Comparison of ENCODE assay signal across 21 mouse cellular contexts in genomic region chr15:84385995-84386565, GRCm38 (mm10).
"Had no signal": no experiment of that assay in that cellular context is flagged by ENCODE, and none has a peak within 500 bp of the region (broad histone marks: within the 10 kb centered on the region; RNA-seq: fewer than 3 reads in every experiment).

No protein-coding gene starts in this region.

- H3K27ac ChIP-seq: kidney, postnatal 0 days; limb, embryonic 10.5 days; limb, embryonic 13.5 days; liver, embryonic 12.5 days; liver, embryonic 15.5 days; lung, embryonic 15.5 days; midbrain, embryonic 10.5 days; midbrain, embryonic 13.5 days; stomach, postnatal 0 days had no signal

- H3K4me3 ChIP-seq: limb, embryonic 10.5 days; limb, embryonic 13.5 days; liver, embryonic 12.5 days; liver, embryonic 15.5 days; lung, embryonic 15.5 days; megakaryocyte, embryonic 14.5 days; midbrain, embryonic 10.5 days; midbrain, embryonic 13.5 days; myocyte had no signal

- DNase-seq: kidney, adult 2 months; liver; lung, adult 18-20 months; lung, postnatal 10 days; lung, postnatal 36 days; right cerebral cortex, postnatal 25 days; thymus, adult 18-20 months; thymus, postnatal 36 days had no signal

- ATAC-seq: intestine, postnatal 0 days; liver, embryonic 12.5 days; midbrain, embryonic 13.5 days; midbrain, embryonic 16.5 days had no signal
